Mouse (Mus musculus) T-helper 17 cell (primary cell): ENCODE data around the gene Srrm3.

Experiments
- in situ Hi-C, 2 experiments: fragments of 300-600 bp; cut with MboI, MseI; formaldehyde crosslinking; loops; 1 replicate in 1 of 2; 2 replicates in 1 of 2; pipeline ENCODE4 v1.15.1; 2025; ENCODE audit warnings: high pct_unique_total_duplicates in 2 of 2

Gene Srrm3

GRCm38 (mm10) chr5:135818491-135818890 is 11.8 kb downstream of the Srrm3 start:
- in situ Hi-C loops, result no loop called here

GRCm38 (mm10) chr5:135822316-135822944 is 15.7 kb downstream of the Srrm3 start:
- in situ Hi-C loops, result no loop called here

GRCm38 (mm10) chr5:135824517-135824916 is 17.8 kb downstream of the Srrm3 start:
- in situ Hi-C loops, result no loop called here

GRCm38 (mm10) chr5:135826225-135826624 is 19.5 kb downstream of the Srrm3 start:
- in situ Hi-C loops, result no loop called here

GRCm38 (mm10) chr5:135829381-135829780 is 22.7 kb downstream of the Srrm3 start:
- in situ Hi-C loops, result no loop called here

GRCm38 (mm10) chr5:135832729-135833128 is 26.0 kb downstream of the Srrm3 start:
- in situ Hi-C loops, result no loop called here

- in situ Hi-C loops, result no loop called here
These were observed 28.2 kb downstream of the Srrm3 start for GRCm38 (mm10) chr5:135834769-135835491.

GRCm38 (mm10) chr5:135835492-135835858 is 28.8 kb downstream of the Srrm3 start:
- in situ Hi-C loops, result no loop called here

GRCm38 (mm10) chr5:135835981-135836380 is 29.3 kb downstream of the Srrm3 start:
- in situ Hi-C loops, result no loop called here

GRCm38 (mm10) chr5:135841651-135842050 is 35.0 kb downstream of the Srrm3 start:
- in situ Hi-C loops, result no loop called here

GRCm38 (mm10) chr5:135843418-135843817 is 36.7 kb downstream of the Srrm3 start:
- in situ Hi-C loops, result no loop called here

- in situ Hi-C loops, result loop anchor here in 1 of 2 experiments (5.0 kb wide), 1 partner anchor 38 kb away; the partner anchor contains the start of gene Srrm3
These were observed 39.1 kb downstream of the Srrm3 start for GRCm38 (mm10) chr5:135845676-135846320.

GRCm38 (mm10) chr5:135847460-135847859 is 40.8 kb downstream of the Srrm3 start:
- in situ Hi-C loops, result loop anchor here in 1 of 2 experiments (5.0 kb wide), 1 partner anchor 40 kb away; the partner anchor contains the start of gene Srrm3

- in situ Hi-C loops, result loop anchor here in 1 of 2 experiments (5.0 kb wide), 1 partner anchor 41 kb away; the partner anchor contains the start of gene Srrm3
These were observed 41.2 kb downstream of the Srrm3 start for GRCm38 (mm10) chr5:135847881-135848280.

GRCm38 (mm10) chr5:135851024-135851423 is 44.3 kb downstream of the Srrm3 start:
- in situ Hi-C loops, result no loop called here

- in situ Hi-C loops, result no loop called here
These were observed 44.8 kb downstream of the Srrm3 start for GRCm38 (mm10) chr5:135851481-135851880.

- in situ Hi-C loops, result no loop called here
These were observed 45.7 kb downstream of the Srrm3 start for GRCm38 (mm10) chr5:135852421-135852820.

GRCm38 (mm10) chr5:135853731-135854130 is 47.0 kb downstream of the Srrm3 start:
- in situ Hi-C loops, result no loop called here

GRCm38 (mm10) chr5:135855156-135855555 is 48.5 kb downstream of the Srrm3 start:
- in situ Hi-C loops, result loop anchor here in 1 of 2 experiments (5.0 kb wide), 1 partner anchor 238 kb away; no protein-coding TSS in a partner anchor

GRCm38 (mm10) chr5:135866662-135867061 is 60.0 kb downstream of the Srrm3 start:
- in situ Hi-C loops, result no loop called here

- in situ Hi-C loops, result no loop called here
These were observed 61.2 kb downstream of the Srrm3 start for GRCm38 (mm10) chr5:135867637-135868593.
